Mouse (Mus musculus) embryonic facial prominence, embryonic 10.5 days (tissue): ENCODE data around the gene Styxl1. TPM values are rescaled to one million over a fixed set of nuclear protein-coding genes. Genes with fewer than 3 reads are reported as not detected.

Source experiments
- DNase-seq: peaks from one replicate; pipeline ENCODE4 v3.0.0-alpha.2; 2017; ENCODE audit warnings: low spot score
- H3K27ac ChIP-seq: fragments of 300-500 bp; sonication (generic); replicated peaks from 2 replicates; pipeline ENCODE4 v1.5.1; 2016; ENCODE audit warnings: mild to moderate bottlenecking
- H3K27me3 ChIP-seq: fragments of 300-500 bp; sonication (generic); replicated peaks from 2 replicates; pipeline ENCODE4 v1.6.1; 2016; ENCODE audit warnings: low read depth, mild to moderate bottlenecking; ENCODE audit not compliant: poor library complexity, severe bottlenecking
- H3K36me3 ChIP-seq: fragments of 300-500 bp; sonication (generic); replicated peaks from 2 replicates; pipeline ENCODE4 v1.6.1; 2016; ENCODE audit warnings: mild to moderate bottlenecking, moderate library complexity
- H3K4me1 ChIP-seq: fragments of 300-500 bp; sonication (generic); 2 replicates; pipeline ENCODE4 v1.6.1; 2016
- H3K4me3 ChIP-seq: fragments of 300-500 bp; sonication (generic); 2 replicates; pipeline ENCODE4 v1.5.1; 2016; ENCODE audit warnings: mild to moderate bottlenecking, moderate library complexity
- H3K9me3 ChIP-seq: fragments of 300-500 bp; sonication (generic); 2 replicates; pipeline ENCODE4 v1.6.1; 2016; ENCODE audit warnings: mild to moderate bottlenecking
- WGBS: fragments of 180-500 bp; shearing (Covaris S2); methylation state at CpG from one replicate; pipeline ENCODE4 v1.1.7; 2016; 5-methylcytosine and 5-hydroxymethylcytosine counted together
- microRNA-seq: library from miRNA; unstranded; fragments of <30 nt; microRNA quantifications from one replicate; pipeline ENCODE4, GENCODE M21; 2017
- polyA plus RNA-seq: library from polyadenylated mRNA; unstranded; fragments of >200 nt; fragmentation: Nextera tagmentation; extraction: Ambion mirVana; gene quantifications from 2 replicates; pipeline ENCODE4 v1.2.1, GENCODE M21; 2016

The Styxl1 gene
- polyA plus RNA-seq, 1 experiment from 2014 or later = 0.31 TPM

DNA sequence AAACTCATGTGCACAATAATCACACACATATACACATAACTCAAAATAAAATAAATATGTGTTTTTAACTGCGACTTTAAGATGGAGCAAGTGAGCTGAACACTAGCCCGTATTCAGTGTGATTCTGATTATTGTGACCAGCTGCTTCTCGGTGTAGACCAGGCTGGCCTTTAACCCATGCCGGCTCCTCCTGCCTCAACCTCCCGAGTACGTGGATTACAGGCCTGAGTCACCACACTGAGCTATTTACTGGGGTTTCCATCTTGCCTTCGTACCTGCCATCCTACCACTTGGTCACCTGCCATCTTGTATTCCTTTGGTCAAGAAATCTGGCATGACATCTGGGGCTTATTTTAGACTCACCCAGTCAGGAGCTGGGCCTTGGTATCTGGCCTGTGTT is 74.8 kb downstream of the Styxl1 start:
- peaks cover 6% of the 10 kb centered on the region; the same call in 1 of the 2 replicates for H3K4me1 ChIP-seq
- no peak for DNase-seq
- H3K9me3 ChIP-seq = no peaks in the 10 kb centered on the region
- 91% methylated on average over 7 of the region's 7 CpGs for WGBS
- peaks cover 87% of the 10 kb centered on the region for H3K36me3 ChIP-seq
- no peak overlapping the region for H3K27ac ChIP-seq
- H3K27me3 ChIP-seq = no peaks in the 10 kb centered on the region
- no peak overlapping the region for H3K4me3 ChIP-seq

DNA sequence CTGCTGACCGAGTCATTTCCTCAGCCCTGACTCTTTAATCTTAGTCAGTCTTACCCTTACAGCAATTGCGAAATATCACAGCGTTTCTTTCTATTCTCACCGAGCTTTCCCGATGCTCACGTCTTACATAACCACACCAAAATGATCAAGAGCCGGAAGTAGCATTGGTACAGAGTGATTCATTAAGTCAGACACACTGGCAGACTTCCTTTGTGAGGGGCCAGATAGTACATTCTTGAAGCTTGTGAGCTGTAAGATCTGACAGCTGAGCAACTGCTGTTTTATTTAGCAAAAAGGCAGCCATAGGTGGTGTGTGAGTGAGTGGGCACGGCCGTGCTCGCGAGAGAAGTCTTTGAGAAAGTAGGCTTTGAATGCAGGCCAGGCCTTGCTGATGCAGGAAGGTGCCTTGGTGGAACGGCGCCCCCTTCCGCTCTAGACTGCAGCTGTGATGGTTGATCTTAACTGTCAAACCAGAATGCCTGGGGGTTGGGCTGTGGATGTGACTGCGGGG is 75.4 kb downstream of the Styxl1 start:
- peaks cover 85% of the 10 kb centered on the region for H3K36me3 ChIP-seq
- WGBS = 78% methylated on average over 15 of the region's 15 CpGs

DNA sequence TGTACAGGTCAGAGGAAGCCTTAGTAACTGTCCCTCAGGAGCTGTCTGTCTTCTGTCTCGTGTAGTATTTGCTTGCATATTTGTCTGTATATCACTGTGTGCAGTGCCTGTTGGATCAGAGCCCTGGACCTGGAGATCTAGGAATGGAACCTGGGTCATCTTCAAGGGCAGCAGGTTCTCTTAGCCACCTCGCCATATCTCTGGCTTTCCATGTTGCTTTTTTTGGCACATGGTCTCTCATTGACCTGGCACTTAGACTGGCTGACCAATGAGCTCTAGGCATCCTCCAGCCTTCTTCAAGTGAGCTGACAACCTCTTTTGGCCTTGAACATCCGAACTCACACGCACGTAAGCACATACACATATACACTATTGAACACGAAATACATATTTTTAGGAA is 76.0 kb downstream of the Styxl1 start:
- peaks cover 6% of the 10 kb centered on the region; the same call in 1 of the 2 replicates for H3K4me1 ChIP-seq
- no peaks in the 10 kb centered on the region for H3K27me3 ChIP-seq
- H3K27ac ChIP-seq = no peak overlapping the region
- H3K4me3 ChIP-seq = no peak overlapping the region
- peaks cover 85% of the 10 kb centered on the region for H3K36me3 ChIP-seq
- WGBS = 91% methylated on average over 6 of the region's 6 CpGs
- H3K9me3 ChIP-seq = no peaks in the 10 kb centered on the region
- DNase-seq = no peak

More for the DNA sequence above, 75.4 kb downstream of the Styxl1 start:
- H3K4me3 ChIP-seq = no peak overlapping the region
- no peak for DNase-seq
- H3K27me3 ChIP-seq = no peaks in the 10 kb centered on the region
- no peak overlapping the region for H3K27ac ChIP-seq
- H3K9me3 ChIP-seq = no peaks in the 10 kb centered on the region
- peaks cover 6% of the 10 kb centered on the region; the same call in 1 of the 2 replicates for H3K4me1 ChIP-seq

GRCm38 (mm10) chr5:135701601-135702000 is 76.6 kb downstream of the Styxl1 start:
- DNase-seq = no peak
- WGBS = 92% methylated on average over 4 of the region's 4 CpGs
- peaks cover 80% of the 10 kb centered on the region for H3K36me3 ChIP-seq

DNA sequence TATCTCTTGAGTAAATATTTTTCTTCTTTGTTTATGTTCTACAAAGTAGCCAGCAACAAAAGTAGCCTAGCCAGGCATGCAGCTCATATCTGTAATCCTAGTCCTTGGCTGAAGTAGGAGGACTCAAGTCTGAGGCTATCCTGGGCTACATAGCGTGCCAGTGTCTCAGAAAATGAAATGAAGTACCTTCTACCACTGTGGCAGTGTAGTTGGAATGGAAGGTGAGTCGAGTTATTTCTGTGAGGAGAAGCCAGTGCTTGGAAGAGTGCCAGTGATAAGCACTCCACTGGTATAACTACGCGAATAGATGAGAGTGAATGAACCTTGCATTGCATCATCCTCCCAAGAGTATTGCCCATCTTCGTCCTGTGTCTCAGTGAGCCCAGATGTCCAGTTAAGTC is 80.5 kb downstream of the Styxl1 start:
- Histone ChIP-seq H3K9me3 (no peaks in the 10 kb centered on the region), H3K36me3 (peaks cover 54% of the 10 kb centered on the region), H3K27ac (no peak overlapping the region), H3K4me1 (peaks cover 9% of the 10 kb centered on the region), H3K27me3 (no peaks in the 10 kb centered on the region), H3K4me3 (no peak overlapping the region)
- 93% methylated on average over 5 of the region's 5 CpGs for WGBS
- DNase-seq = no peak

More at GRCm38 (mm10) chr5:135701601-135702000, 76.6 kb downstream of the Styxl1 start:
- Histone ChIP-seq H3K27ac (no peak overlapping the region), H3K4me1 (peaks cover 3% of the 10 kb centered on the region; the same call in 1 of the 2 replicates), H3K4me3 (no peak overlapping the region), H3K27me3 (no peaks in the 10 kb centered on the region), H3K9me3 (no peaks in the 10 kb centered on the region)

Small RNA genes lying within 50 kb of the gene (microRNA-seq; reads per million reads assigned to microRNA genes)
- not detected for gene Mir7034

Other genes starting within 250 kb of the Styxl1 start
- gene Hip1, start 233.3 kb downstream of the Styxl1 start, polyA plus RNA-seq = 64.6 and 66.1 TPM in 2 replicates
- not detected in 2 replicates for gene Ccl26, start 214.8 kb downstream of the Styxl1 start, polyA plus RNA-seq
- gene Ccl24, start 205.3 kb downstream of the Styxl1 start, polyA plus RNA-seq = 0.75 and 0.86 TPM in 2 replicates
- 52.6 and 59.7 TPM in 2 replicates for gene Rhbdd2, start 145.8 kb downstream of the Styxl1 start, polyA plus RNA-seq
- gene Por, start 108.4 kb downstream of the Styxl1 start, polyA plus RNA-seq = 97.3 and 103 TPM in 2 replicates
- gene Tmem120a, start 33.9 kb downstream of the Styxl1 start, polyA plus RNA-seq = 54.7 and 59.3 TPM in 2 replicates
- 603 and 625 TPM in 2 replicates for gene Mdh2, start 95 bp upstream of the Styxl1 start, polyA plus RNA-seq
- 4.9 and 5.3 TPM in 2 replicates for gene Srrm3, start 28.5 kb upstream of the Styxl1 start, polyA plus RNA-seq
- gene Hspb1, start 109.5 kb upstream of the Styxl1 start, polyA plus RNA-seq = 24.0 and 24.4 TPM in 2 replicates
- 244 and 257 TPM in 2 replicates for gene Ywhag, start 156.2 kb upstream of the Styxl1 start, polyA plus RNA-seq
- 3.1 and 4.0 TPM in 2 replicates for gene Ssc4d, start 196.1 kb upstream of the Styxl1 start, polyA plus RNA-seq
- not detected in 2 replicates for gene Zp3, start 201.7 kb upstream of the Styxl1 start, polyA plus RNA-seq
- 38.5 and 39.2 TPM in 2 replicates for gene Dtx2, start 216.4 kb upstream of the Styxl1 start, polyA plus RNA-seq